Mouse (Mus musculus) olfactory bulb, adult 2 months (tissue): Measurements from ENCODE around the gene Klrg1.

Source experiments
- CTCF ChIP-seq: fragments of 200-500 bp; IDR thresholded peaks from 2 replicates; pipeline ENCODE4 v1.5.1; 2012; ENCODE audit warnings: low read depth, mild to moderate bottlenecking, low read length, moderate library complexity; ENCODE audit not compliant: insufficient read depth
- POLR2A ChIP-seq: fragments of 200-500 bp; IDR thresholded peaks from 2 replicates; pipeline ENCODE4 v1.6.1; 2012; ENCODE audit warnings: mild to moderate bottlenecking, low read depth, low read length, moderate library complexity; ENCODE audit not compliant: insufficient read depth

DNA sequence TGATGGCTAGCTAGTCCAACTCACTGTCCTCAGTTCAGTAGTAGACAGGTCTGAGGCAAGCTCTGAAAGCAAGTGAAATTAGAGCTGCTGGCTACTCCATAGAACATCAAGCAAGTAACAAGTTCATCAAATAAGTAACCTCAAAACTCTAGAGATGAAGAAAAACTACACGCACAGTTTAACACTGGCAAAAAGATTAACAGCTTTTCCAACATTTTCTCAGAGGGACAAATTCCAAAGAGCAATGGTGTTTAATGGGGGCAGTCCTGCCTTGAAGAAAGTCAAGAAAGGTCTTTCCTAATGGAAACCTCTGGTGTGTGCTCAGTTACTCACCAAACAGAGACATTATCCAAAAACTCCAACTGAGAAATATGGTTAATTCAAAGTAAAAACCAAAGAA is 36.0 kb upstream of the Klrg1 start:
- TF ChIP-seq CTCF (no peak), POLR2A (no peak)
